Mouse (Mus musculus): ENCODE results near the gene Sf3b4. TPM values are rescaled to one million over a fixed set of nuclear protein-coding genes. Genes with fewer than 3 reads are reported as not detected.

The Sf3b4 gene
- polyA plus RNA-seq, 1 experiment from 2014 or later: 70.1 TPM

- peak overlapping the region; percentile 64 for H3K4me2 ChIP-seq (replicated peaks; ENCODE audit: low read depth)
- no peak for TF ChIP-seq CTCF (IDR thresholded peaks at IDR 0.05; ENCODE audit: low read depth)
- TF ChIP-seq EP300 (optimal IDR thresholded peaks at IDR 0.05): no peak
- H3K4me3 ChIP-seq (ENCODE audit: low read depth, low read length): peak overlapping the region; percentile 54; the same call in 1 of the 2 replicates
- H3K36me3 ChIP-seq (ENCODE audit: control insufficient read depth, insufficient read depth, low read length): peaks cover 7% of the 10 kb centered on the region
- no peaks in the 10 kb centered on the region for H3K9me3 ChIP-seq (ENCODE audit: control insufficient read depth, low read length)
- peak overlapping the region; percentile 96 for H3K27ac ChIP-seq (replicated peaks)
- peaks cover 5% of the 10 kb centered on the region for H3K4me1 ChIP-seq (replicated peaks; ENCODE audit: control insufficient read depth, insufficient read depth)
- peak; percentile 88 for ATAC-seq (ENCODE audit: low FRiP score, low TSS enrichment)
- WGBS: 14% methylated on average over 4 of the region's 4 CpGs
- peak overlapping the region; percentile 51 for H3K9ac ChIP-seq (ENCODE audit: low read length)
- peak; percentile 80 for DNase-seq (ENCODE audit: low spot score)
- no peaks in the 10 kb centered on the region for H3K27me3 ChIP-seq (ENCODE audit: control insufficient read depth, insufficient read depth, low read length)
Measured at GRCm38 (mm10) chr3:96160222-96160802, 11.8 kb upstream of the Sf3b4 start.

DNA sequence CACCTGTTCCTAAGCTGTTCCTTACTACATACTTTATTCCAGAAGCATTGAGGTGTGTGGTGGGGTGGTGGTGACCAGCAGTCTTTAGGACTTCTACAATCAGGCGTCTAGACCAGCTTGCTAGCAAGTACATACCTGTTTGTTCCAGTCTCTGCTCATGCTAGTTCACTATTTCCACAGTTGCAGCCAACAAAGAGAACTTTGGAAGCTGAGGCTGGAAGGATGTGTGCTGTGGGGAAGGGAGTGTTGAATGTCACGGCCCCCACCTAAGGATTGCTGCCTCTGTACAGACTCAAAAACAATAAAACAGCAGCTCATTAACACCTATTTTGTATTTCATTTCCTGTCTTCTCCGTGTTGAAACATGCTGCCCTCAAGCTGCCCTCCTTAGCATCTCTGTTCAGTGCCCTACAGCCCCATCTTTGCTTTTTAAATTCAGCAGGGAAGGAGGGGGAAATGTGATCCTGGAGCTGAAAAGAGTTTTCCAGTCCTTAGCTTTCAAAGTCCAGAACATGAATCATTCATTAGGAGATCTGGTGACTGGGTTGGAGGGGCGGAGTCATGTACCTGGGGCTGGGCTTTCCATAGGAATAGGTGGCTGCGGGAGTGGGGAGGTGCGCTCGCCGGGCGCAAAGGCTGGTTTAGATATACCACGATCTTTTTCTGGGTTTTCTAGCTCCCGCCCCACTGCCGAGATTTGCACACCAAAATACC, 11.2 kb upstream of the Sf3b4 start:
- WGBS: under 1% methylated on average over 12 of the region's 12 CpGs

DNA sequence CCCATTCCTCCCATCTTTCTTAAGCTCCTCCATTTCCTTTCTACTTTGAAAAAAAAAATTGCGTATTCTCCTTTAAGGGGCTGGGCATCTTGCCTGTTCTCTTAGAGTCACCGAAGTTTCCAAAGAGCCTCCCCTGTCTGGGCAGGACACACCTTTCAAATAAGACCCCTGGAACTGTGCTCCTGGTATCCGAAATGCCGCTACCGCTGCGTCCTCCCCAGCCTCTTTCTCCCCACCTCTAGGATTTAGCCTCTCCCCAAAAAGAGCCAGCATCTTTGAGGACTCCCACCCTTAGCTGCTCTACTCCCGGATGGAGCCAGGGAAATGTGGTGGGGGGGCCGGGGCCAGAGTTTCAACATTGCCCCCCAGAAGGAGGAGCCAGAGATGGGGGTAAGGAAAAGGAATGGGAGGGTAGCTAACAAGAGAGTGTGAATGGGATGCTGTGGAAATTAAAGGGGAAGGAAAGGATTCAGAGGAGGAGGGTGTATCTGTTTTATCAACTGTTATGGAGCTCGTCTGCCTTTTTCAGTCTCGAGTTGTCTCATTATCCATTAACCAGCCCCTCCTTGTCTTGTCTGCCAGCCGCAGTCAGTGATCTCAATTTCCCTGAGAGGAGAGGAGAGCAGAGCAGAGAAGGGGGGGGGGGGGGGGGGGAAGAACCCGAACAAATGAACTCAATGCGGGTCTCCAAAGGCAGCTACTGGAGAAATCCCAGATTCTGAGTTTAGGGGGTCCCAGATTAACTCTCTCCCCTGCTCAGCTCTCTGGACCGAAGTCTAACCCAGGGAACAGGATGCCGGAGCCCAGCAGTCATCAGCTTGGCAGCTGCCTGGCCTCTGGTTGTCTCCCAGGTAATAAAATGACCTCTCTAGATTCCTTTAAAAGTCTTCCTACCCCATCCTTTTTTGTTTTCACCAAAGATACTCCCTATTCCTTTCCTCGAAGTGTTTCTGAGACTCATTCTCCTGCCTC, 10.0 kb upstream of the Sf3b4 start, which contains the start of gene Mtmr11:
Mtmr11 (plus strand) TSS at position 136 of the 972 bp plus-strand sequence.
- peak within 1 kb of the TSS; percentile 54 for H3K4me3 ChIP-seq (ENCODE audit: low read depth, low read length)
- peak; percentile 35 for DNase-seq (ENCODE audit: low spot score)
- TF ChIP-seq CTCF (IDR thresholded peaks at IDR 0.05; ENCODE audit: low read depth) (no peak), EP300 (optimal IDR thresholded peaks at IDR 0.05) (no peak)
- H3K9me3 ChIP-seq (ENCODE audit: control insufficient read depth, low read length): no peaks in the 10 kb centered on the region
- H3K36me3 ChIP-seq (ENCODE audit: control insufficient read depth, insufficient read depth, low read length): no peaks in the 10 kb centered on the region
- no peaks in the 10 kb centered on the region for H3K27me3 ChIP-seq (ENCODE audit: control insufficient read depth, insufficient read depth, low read length)
- H3K4me2 ChIP-seq (replicated peaks; ENCODE audit: low read depth): peak within 1 kb of the TSS; percentile 64
- H3K27ac ChIP-seq (replicated peaks): peak within 1 kb of the TSS; percentile 96
- H3K9ac ChIP-seq (ENCODE audit: low read length): peak within 1 kb of the TSS; percentile 66
- 8% methylated on average over 16 of the region's 16 CpGs for WGBS
- H3K4me1 ChIP-seq (replicated peaks; ENCODE audit: control insufficient read depth, insufficient read depth): peaks cover 5% of the 10 kb centered on the region
- ATAC-seq (ENCODE audit: low FRiP score, low TSS enrichment): peak; percentile 6; the same call in 1 of the 2 replicates

More for the DNA sequence above, 11.2 kb upstream of the Sf3b4 start:
- H3K4me3 ChIP-seq (ENCODE audit: low read depth, low read length): peak overlapping the region; percentile 54
- no peaks in the 10 kb centered on the region for H3K27me3 ChIP-seq (ENCODE audit: control insufficient read depth, insufficient read depth, low read length)
- H3K4me1 ChIP-seq (replicated peaks; ENCODE audit: control insufficient read depth, insufficient read depth): peaks cover 5% of the 10 kb centered on the region
- H3K4me2 ChIP-seq (replicated peaks; ENCODE audit: low read depth): peak overlapping the region; percentile 64
- peaks cover under 1% of the 10 kb centered on the region; the same call in 1 of the 2 replicates for H3K36me3 ChIP-seq (ENCODE audit: control insufficient read depth, insufficient read depth, low read length)
- no peak for TF ChIP-seq EP300 (optimal IDR thresholded peaks at IDR 0.05)
- no peaks in the 10 kb centered on the region for H3K9me3 ChIP-seq (ENCODE audit: control insufficient read depth, low read length)
- H3K27ac ChIP-seq (replicated peaks): peak overlapping the region; percentile 96
- H3K9ac ChIP-seq (ENCODE audit: low read length): peak overlapping the region; percentile 66
- ATAC-seq (ENCODE audit: low FRiP score, low TSS enrichment) (peak; percentile 81), DNase-seq (ENCODE audit: low spot score) (peak; percentile 90)

DNA sequence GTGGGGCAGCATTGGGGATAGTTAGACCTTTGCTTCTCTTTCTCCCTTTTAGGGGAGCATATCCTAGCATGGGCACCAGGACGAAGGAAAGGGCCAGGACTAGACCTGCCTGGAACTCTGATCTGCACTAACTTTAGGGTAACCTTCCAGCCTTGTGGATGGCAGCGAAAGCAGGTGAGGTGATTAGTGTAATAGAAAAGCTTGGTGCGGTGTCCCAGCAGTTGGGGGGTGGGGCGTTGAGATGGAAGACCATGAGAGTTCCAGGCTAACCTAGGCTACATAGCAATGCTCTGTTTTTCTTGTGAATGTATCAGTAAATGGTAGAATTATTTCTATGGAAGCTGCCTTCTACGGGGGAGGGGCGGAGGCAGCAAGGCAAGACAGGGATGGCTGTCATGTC, 9.1 kb upstream of the Sf3b4 start:
- ATAC-seq (ENCODE audit: low FRiP score, low TSS enrichment) (no peak), DNase-seq (ENCODE audit: low spot score) (no peak)
- H3K27me3 ChIP-seq (ENCODE audit: control insufficient read depth, insufficient read depth, low read length): no peaks in the 10 kb centered on the region
- no peak overlapping the region for H3K9ac ChIP-seq (ENCODE audit: low read length)
- TF ChIP-seq EP300 (optimal IDR thresholded peaks at IDR 0.05) (no peak), CTCF (IDR thresholded peaks at IDR 0.05; ENCODE audit: low read depth) (no peak)
- H3K4me1 ChIP-seq (replicated peaks; ENCODE audit: control insufficient read depth, insufficient read depth): peaks cover 5% of the 10 kb centered on the region
- no peak overlapping the region for H3K4me3 ChIP-seq (ENCODE audit: low read depth, low read length)
- no peaks in the 10 kb centered on the region for H3K9me3 ChIP-seq (ENCODE audit: control insufficient read depth, low read length)
- H3K36me3 ChIP-seq (ENCODE audit: control insufficient read depth, insufficient read depth, low read length): no peaks in the 10 kb centered on the region
- no peak overlapping the region for H3K27ac ChIP-seq (replicated peaks)
- 88% methylated on average over 6 of the region's 6 CpGs for WGBS
- no peak overlapping the region for H3K4me2 ChIP-seq (replicated peaks; ENCODE audit: low read depth)

GRCm38 (mm10) chr3:96168466-96169158, 3.5 kb upstream of the Sf3b4 start:
- Histone ChIP-seq H3K4me1 (replicated peaks; ENCODE audit: control insufficient read depth, insufficient read depth) (0 out of 2 replicates have a peak, but pooled peaks cover 3% of the 10 kb centered on the region), H3K4me3 (ENCODE audit: low read depth, low read length) (no peak overlapping the region), H3K9me3 (ENCODE audit: control insufficient read depth, low read length) (no peaks in the 10 kb centered on the region), H3K36me3 (ENCODE audit: control insufficient read depth, insufficient read depth, low read length) (no peaks in the 10 kb centered on the region), H3K27me3 (ENCODE audit: control insufficient read depth, insufficient read depth, low read length) (no peaks in the 10 kb centered on the region), H3K27ac (replicated peaks) (no peak overlapping the region), H3K9ac (ENCODE audit: low read length) (no peak overlapping the region), H3K4me2 (replicated peaks; ENCODE audit: low read depth) (no peak overlapping the region)
- no peak for TF ChIP-seq EP300 (optimal IDR thresholded peaks at IDR 0.05)
- no peak for TF ChIP-seq CTCF (IDR thresholded peaks at IDR 0.05; ENCODE audit: low read depth)
- no peak for DNase-seq (ENCODE audit: low spot score)
- 59% methylated on average over 12 of the region's 12 CpGs for WGBS
- ATAC-seq (ENCODE audit: low FRiP score, low TSS enrichment): no peak

Data from stomach, postnatal 0 days (tissue).